Mouse (Mus musculus): ENCODE data around the gene Mmd2. TPM values are rescaled to one million over a fixed set of nuclear protein-coding genes. Genes with fewer than 3 reads are reported as not detected.

The Mmd2 gene
- total RNA-seq (2023): not detected

DNA sequence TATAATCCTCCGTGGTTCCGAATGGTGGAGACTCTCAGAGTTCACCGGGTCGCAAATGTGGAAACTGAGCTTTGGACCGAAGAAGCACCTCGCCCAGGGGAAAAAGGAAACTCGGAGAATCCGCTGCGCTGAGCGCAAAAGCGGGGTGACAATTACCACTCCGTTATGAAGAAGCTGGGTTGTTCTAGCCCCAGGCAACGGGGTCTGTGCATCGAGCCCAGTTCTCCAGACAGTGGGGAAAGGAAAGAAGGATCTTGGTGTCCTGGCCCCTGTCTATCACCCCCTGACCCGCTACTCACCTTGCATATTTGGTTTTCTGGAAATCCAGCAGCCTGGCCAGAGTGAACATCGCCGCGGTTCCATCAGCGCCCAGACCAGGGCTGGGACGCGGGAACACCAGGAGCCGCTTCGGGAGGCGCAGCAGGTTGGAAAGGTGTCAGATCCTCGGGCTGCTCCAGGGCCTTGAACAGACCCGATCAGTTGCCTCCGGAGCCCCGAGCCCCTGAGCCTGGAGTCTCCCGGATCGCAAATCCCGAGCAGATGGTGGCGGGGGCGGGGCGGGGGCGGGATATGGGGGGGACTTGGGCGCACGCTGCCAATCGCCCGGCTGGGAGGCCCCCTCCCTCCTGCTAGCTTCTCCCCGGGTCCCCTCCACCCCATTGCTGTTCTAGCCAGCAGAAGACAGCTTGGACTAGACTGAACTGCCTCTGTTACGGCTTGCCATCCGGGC lies at the start of gene Mmd2:
Gene Mmd2 (minus strand): TSS at position 542 of the 730 bp plus-strand sequence.

DNA sequence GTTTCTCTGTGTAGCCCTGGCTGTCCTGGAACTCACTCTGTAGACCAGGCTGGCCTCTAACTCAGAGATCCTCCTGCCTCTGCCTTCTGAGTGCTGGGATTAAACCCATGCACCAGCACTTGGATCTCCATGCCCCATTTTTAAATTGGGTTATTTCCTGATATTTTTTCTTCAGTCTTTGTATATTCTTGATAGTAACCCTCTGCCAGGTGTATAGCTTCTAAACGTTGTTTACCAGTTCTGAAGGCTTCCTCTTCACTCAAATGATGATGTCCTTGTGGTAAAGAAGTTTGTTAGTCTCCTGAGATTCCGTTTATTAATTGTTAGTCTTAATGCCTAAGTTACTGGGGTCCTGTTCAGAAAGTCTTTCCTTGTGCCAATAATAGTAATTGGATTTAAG lies 18.8 kb upstream of the Mmd2 start, which contains the start of gene Wipi2:
Gene Wipi2 (plus strand): TSS at position 301 of the 400 bp plus-strand sequence.

DNA sequence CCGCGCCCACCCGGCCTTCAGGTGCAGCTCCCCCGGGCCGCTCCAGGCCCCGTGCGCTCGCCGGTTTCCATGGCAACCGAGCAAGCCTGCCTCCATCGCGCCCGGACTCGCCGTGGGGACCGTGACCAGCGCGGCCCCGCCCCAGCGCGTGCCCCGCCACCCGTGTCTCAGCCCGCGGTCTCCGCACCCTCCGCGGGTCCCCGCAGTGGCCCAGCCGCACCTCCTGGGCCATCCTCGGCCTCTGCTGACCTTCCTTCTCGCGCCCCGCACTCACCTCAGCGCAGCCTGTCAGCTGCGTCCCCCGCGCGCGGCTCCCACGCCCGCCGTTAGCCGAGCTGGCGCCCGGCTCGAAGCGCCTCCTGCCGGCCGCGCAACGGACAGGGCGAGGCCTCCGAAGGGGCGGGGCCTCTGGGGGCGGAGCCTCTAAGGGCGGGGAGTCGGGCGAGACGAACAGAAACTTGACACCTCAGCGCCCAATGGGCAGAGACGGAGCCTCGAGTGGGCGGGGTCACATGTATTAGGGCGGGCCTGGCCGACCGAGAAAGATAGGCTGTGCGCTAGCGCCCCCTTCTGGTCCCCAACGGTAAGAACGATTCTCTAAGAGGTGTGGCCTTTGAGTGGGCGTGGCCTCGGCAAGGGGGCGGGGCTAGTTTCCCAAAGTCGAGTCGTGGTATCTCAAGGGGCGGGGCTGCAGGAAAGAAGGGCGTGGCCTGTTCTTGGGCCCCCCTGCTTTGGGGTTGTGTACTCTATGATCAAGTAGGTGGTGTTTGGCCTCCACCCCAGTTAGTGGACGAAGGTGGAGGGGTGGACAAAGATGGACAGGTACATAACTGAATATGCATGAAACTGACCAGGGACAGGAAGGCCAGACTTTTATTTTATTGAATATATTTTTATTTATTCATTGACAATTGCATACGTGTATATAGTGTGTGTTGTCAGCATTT lies 57.6 kb downstream of the Mmd2 start, which contains the start of gene Radil:
Gene Radil (minus strand): TSS at position 393 of the 947 bp plus-strand sequence.

DNA sequence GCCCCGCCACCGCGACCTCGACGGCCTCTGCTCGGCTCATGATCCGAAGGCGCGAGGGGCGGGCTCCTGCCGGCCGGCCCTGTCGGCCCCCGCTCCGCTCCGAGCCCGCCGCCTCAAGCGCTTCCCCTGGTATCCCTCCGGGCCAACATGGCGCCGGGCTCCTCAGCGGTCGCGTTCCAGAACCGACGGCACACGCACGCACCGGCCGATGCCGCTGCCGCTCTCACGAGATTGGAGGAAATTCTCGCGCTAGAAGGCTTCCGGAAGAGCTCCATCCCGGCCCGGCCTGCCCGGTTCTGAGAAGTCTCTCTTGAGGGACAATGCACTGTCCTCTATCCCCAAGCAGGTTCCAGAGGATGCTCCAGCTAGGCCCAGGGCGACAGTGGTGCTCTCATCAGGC lies 78.7 kb downstream of the Mmd2 start, which contains the start of gene Papolb:
Gene Papolb (minus strand): TSS at position 162 of the 400 bp plus-strand sequence.

Other genes starting within 250 kb of the Mmd2 start
- gene Foxk1, start 207.3 kb downstream of the Mmd2 start, total RNA-seq (2023): 10 to 100 TPM; 74.3 to 82.7 TPM
- gene Ap5z1, start 144.9 kb downstream of the Mmd2 start, total RNA-seq (2023): 10 to 100 TPM; 53.5 to 55.7 TPM
- gene Papolb, start 78.7 kb downstream of the Mmd2 start, total RNA-seq (2023): not detected
- not detected for gene Radil, start 57.7 kb downstream of the Mmd2 start, total RNA-seq (2023)
- 10 to 100 TPM; 72.7 to 72.8 TPM for gene Wipi2, start 18.9 kb upstream of the Mmd2 start, total RNA-seq (2023)
- gene Slc29a4, start 83.7 kb upstream of the Mmd2 start, total RNA-seq (2023): 1 to 10 TPM; 3.6 to 8.4 TPM
- 100 to 1,000 TPM; 103 to 112 TPM for gene Tnrc18, start 208.9 kb upstream of the Mmd2 start, total RNA-seq (2023)

Measured in B cell, adult 67 days (primary cell).